Mouse (Mus musculus): Measurements from ENCODE around the gene Gm10972.
"Not testable (repeated sequence)": the region's sequence is repeated elsewhere in the genome, so short reads cannot be mapped to it uniquely, and the experiment has no call there.

The Gm10972 gene

DNA sequence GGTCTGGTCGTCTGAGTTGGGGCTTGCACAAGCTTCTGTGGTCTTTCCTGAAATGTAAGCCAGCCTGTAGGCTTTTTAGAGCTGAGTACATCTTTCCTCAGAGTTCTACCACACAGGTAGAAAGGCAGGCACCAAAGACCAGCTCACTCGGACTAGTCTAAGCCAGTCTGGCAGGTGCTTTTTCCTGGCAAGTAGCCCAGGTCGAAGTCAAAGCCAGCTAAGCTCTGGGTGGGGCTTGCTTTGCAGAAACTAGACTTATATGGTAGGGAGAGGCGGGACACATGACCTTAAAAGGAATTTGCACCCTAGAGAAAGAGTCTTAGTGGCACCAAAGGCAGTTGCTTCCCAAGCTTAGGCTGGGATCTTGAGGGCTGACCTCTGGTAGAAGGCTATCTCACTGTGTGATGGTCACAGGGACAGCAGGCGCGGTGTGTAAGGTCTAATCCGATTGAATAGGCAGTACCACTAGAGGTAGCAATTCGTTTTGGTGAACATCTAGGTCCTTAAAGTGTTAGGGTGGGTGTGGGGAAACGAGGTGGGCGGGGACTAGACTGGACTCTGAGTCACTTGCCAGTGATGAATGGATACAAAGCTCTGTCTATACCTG is 16.3 kb downstream of the Gm10972 start:
- peak; percentile 50 for DNase-seq

DNA sequence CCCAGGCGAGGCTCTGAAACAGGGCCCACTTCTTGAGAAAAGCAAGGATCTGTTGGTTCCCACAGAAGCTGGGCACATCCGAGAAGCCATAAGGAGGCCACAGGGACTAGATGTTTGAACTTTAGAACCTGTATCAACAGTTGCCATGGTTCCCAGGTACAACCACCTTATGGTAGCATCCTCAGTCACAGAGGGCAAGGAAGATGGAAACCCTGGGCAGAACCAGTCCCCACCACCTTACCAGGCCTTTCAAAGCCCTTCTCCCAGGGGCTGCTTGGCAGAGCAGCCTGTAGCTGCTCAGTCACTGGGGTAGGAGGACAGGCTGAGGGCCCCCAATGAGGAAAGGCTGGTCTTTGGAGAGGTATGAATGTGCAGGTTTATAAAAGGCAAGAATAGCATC is 17.9 kb downstream of the Gm10972 start:
- not testable (repeated sequence) for DNase-seq

- not testable (repeated sequence) for DNase-seq
Observed at GRCm38 (mm10) chr3:94665060-94665802, 22.3 kb downstream of the Gm10972 start.

DNA sequence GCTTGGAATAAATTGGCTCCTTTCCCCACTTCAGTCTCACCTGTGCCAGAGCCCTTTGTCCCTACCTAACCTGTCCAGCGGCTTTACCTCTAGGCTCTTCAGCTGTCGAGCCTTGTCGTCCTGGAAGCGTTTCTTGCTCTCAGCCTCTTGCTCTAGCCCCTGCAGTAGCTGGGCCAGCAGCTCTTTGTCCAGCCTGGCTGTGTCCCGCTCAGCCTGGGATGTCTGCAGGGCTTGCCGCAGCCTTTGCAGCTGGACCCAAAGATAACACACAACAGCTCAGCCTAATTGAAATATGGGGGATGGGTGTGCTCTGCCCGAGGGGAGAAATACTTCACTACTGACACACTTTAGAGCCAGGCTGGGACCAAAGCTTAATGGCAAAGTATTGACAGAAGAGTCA is 23.0 kb downstream of the Gm10972 start:
- peak; percentile 58 for DNase-seq

DNA sequence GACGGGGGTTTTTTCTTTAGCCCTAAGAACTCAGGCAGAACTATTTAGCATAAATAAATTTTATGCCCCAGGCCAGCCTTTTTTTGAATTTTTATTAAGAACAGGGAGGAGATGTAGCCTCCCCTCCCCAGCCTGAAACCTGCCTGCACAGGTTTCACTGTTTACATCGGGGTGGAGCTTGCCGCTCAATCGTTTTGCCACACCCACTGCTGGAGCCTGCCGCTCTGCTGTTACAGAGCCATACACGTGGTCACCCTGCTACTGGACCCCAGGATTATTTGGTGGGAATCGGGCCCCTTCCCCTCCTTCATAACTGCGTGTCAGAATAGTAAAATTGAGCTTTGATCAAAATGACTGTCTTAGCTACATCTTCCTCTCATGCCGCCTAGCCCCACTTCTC is 32.2 kb downstream of the Gm10972 start:
- DNase-seq: not testable (repeated sequence)

DNA sequence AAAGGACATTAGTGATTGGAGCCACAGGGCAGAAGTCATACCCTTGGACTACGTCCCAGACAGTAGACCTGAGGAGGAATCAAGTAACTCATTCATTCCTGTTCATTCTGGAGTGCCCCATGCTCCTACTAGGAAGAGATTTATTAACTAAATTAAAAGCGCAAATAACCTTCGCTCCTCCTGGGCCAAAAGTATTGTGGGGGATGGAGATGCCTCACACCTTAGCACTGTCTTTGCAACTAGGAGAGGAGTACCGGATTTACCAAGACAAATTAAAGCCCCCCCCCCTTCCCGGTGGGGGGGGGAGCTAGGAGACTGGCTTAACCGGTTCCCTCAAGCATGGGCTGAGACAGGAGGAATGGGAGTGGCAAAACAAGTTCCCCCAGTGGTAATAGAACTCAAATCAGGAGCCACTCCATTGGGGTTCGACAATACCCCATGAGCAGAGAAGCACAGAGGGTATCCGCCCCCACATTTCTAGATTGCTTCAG is 36.5 kb downstream of the Gm10972 start:
- peak; percentile 76 for DNase-seq

- DNase-seq: not testable (repeated sequence)
Observed at GRCm38 (mm10) chr3:94680032-94680431, 37.1 kb downstream of the Gm10972 start.

DNA sequence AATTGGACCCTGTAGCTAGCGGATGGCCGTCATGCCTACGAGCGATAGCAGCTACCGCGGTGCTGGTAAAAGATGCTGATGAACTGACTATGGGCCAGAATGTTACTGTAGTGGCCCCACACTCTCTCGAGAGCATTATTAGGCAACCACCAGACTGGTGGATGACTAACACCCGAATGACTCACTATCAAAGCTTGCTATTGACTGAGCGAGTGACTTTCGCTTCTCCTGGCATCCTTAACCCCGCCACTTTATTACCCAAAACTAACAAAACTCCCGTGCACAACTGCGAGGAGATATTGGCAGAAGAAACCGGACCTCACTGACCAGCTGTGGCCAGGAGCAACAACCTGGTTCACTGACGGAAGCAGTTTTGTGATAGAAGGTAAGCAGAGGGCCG is 37.9 kb downstream of the Gm10972 start:
- peak; percentile 79 for DNase-seq

DNA sequence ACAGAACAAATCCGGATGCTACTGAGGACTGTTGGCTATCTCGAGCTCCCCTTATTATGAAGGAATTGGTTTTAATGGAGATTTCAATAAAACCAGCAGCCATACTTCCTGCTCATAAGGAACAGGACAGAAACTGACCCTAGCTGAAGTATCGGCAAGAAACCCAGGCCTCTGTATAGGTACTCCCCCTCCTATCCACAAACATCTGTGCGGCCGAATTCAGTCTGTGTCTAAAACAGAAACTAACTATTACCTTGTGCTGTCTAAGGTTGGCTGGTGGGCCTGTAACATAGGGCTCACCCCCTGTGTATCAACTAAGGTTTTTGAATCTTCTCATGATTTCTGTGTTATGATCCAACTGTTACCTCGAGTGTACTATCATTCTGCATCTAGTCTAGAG is 40.7 kb downstream of the Gm10972 start:
- no peak for DNase-seq

DNA sequence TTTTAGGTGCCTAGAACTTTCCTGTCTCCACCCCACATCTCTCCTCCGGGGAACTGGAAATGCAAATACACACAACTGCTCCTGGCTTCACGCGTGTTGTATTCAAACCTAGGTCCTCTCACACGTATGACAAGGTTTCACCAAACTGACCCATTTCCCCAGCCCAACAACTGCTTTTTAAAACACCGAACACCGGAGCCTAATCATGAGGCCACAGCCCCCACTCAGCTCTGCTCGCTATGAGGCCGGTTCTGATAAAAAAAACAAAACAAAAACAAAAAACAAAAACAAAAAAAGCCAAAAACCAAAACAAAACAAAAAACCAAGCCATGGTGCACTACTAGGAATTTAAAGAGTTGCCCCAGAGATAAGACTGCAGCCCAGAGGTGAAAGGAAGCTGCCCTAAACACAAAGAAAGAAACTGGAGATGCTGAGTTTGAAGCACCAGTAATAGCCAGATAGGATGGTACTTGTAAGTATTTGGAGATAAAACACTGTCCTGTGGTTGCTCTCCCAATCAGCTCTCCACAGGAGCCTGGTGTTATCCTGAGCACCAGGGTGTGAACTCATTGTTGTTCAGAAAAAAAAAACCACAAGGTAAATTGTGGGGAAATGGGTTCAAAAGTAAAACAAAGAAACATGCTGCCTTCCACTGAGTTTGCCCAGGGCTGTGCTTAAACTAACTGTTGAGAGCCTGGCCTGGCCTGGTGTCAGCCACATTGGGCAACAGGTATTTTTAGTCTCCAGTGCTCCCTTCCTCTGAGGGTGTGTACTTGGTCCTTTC is 43.3 kb downstream of the Gm10972 start:
- DNase-seq: not testable (repeated sequence)

- DNase-seq: not testable (repeated sequence)
Observed at GRCm38 (mm10) chr3:94688698-94689097, 45.8 kb downstream of the Gm10972 start.

- not testable (repeated sequence) for DNase-seq
Observed at GRCm38 (mm10) chr3:94689195-94689594, 46.3 kb downstream of the Gm10972 start.

- DNase-seq: not testable (repeated sequence)
Observed at GRCm38 (mm10) chr3:94690162-94690561, 47.2 kb downstream of the Gm10972 start.

DNA sequence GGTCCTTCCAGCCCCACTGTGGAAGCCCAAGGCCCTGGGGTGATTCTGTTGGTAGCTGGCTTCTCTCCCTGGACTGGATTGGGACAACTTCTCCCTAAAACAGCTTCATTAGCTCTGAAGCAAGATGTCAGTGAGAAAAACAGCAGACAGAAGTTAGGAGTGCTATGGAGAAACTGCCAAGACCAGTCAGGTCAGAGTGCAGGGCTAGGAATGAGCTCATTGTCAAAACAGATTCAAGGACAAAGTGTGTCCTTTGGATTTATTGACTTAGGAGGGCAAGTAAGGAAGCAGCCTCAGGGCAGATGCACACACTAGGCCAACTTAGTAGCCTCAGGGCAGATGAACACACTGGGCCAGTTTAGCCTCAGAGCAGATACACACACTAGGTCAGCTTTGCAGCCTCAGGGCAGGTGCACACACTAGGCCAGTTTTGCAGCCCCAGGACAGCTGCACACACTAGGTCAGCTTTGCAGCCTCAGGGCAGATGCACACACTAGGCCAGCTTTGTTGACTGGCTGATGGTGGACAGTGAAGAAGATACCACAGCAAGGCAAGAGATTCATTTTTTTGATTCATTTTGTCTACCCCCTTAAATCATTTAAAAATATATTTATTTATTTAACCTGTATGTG is 47.8 kb downstream of the Gm10972 start:
- DNase-seq: peak; percentile 38

- not testable (repeated sequence) for DNase-seq
Observed at GRCm38 (mm10) chr3:94691694-94692093, 48.8 kb downstream of the Gm10972 start.
